Mouse (Mus musculus): ENCODE data around the gene Anxa1.

DNA sequence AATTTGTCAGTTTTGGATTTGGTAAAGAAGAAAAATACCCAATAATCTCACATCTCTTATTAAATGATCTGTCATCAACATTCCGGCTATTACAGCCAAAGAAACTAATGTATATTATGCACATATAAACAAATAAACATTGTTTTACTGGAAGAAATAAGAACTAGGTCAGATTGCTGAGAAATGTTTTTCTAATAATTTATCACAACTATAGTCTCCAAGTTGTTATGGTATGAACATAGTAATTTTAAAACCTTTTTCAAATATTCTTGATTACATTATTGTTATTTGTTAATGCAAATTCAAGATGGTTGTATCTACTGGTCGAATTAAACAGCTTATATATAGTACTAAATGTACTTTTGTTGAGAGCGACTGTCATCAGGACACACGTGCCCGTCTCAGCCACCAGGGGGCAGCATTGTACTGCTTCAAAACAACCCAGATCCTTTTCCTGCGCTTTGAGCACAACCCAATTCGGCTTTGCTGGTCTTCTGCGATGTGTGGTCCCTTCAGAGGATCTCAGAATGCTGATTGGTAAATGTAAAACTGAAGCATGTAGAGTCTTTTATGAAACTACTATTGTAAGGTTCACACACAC, 45.3 kb downstream of the Anxa1 start:
- TF ChIP-seq CTCF (IDR thresholded peaks at IDR 0.05; ENCODE audit: borderline replicate concordance, control insufficient read depth, extremely low read depth, insufficient read depth, low read length, poor library complexity) (peak; percentile 62; the same call in 1 of the 2 replicates), POLR2A (IDR thresholded peaks at IDR 0.05; ENCODE audit: control insufficient read depth, extremely low read depth, insufficient read depth, low read length, poor library complexity) (no peak)

Measured in thymus, adult 2 months (tissue).